Mouse (Mus musculus) T-helper 17 cell (primary cell): ENCODE measurements around the gene Scimp.

ENCODE experiments used
- in situ Hi-C, 2 experiments: fragments of 300-600 bp; cut with MboI, MseI; formaldehyde crosslinking; loops; 1 replicate in 1 of 2; 2 replicates in 1 of 2; pipeline ENCODE4 v1.15.1; 2025; ENCODE audit warnings: high pct_unique_total_duplicates in 2 of 2

Scimp gene

GRCm38 (mm10) chr11:70812365-70812764 lies at the start of gene Scimp:
TSS of gene Scimp (minus strand) at chr11:70812586.
- in situ Hi-C loops, result loop anchor here in 1 of 2 experiments (5.0 to 10.0 kb wide), 2 partner anchors 35 to 1838 kb away; partner anchors contain the start of gene Rangrf

DNA sequence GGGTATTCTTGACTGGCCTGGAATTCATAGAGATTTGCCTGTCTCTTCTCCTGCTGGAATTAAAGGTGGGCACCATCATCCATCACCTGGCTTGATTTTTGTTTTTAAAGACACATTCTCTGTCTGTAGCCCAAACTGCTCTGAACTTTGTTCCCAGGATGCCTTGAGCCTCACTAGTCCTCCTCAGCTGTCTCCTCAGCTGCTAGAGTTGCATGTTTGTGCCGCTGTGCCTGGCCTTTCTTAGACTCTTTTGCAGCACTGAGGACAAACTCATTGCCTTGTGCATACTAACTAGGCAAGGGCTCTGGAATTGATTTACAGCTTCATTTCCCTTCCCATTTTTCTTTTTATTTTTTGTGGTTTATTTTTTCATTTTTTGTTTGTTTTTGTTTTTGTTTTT lies 48.0 kb upstream of the Scimp start:
- in situ Hi-C loops, result no loop called here

DNA sequence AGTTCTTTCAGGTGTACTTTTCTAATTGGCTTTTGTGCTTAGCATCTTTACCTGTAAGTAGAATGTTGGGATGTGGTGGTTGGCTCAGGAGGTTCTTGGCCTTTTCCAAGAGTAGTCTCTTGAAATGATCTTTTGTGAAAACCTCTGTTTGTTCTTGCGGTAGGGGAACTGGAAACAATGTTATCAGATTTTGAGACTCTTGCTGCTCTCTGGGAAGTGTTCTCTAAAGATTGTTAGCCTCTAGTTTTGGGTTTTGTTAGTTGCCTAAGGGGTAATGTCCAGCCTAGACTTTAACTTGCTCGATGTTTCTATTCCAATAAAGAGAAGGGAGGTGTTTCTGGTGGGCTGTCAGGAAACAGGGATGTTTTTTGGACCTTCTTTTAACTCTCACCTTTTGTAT lies 33.6 kb upstream of the Scimp start:
- in situ Hi-C loops, result no loop called here

GRCm38 (mm10) chr11:70845457-70845978 lies 33.1 kb upstream of the Scimp start:
- in situ Hi-C loops, result no loop called here

- in situ Hi-C loops, result no loop called here
These were observed 32.4 kb upstream of the Scimp start, which contains the start of gene Rabep1 for GRCm38 (mm10) chr11:70844559-70845456. TSS of gene Rabep1 (plus strand) at chr11:70844778.

DNA sequence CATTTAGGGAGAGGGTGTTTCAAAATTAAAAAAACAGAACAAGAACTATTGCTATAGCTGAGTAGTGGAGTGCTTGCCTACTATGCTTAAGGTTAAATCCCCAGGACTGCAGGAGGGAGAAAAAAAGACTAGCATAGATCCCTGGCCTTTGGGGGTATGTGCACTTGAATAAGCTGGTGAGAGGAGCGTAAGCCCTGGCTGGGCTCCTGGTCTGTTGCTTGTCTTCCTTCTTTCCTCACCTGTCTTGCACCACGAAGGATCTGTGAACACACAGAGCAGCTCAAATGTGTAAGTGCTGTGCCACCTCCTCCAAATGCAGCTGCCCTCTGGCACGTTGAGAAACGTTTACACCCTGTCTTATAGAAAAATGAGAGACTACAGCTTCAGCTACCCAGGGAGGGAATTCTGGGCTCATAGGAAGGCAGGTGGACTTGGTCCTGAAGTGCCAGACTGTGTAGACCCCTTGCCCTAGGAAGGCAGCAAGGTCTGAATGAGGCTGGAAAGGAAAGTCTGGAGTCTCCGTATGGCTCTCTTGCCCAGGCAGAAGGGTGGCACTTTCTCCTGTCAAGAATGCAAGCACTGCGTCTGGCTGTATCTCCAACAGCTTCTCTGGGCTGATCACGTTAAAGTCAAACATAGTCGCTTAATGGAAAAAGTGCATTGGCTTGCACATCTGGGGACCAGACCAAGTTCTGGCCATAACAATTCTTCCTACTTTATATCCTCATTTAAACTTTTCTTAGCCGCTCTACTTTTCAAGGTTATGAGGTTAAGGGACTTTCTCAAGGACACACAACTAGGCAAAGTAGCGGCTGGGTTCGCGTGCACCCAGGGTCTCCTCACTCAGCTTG lies 31.5 kb upstream of the Scimp start:
- in situ Hi-C loops, result no loop called here

DNA sequence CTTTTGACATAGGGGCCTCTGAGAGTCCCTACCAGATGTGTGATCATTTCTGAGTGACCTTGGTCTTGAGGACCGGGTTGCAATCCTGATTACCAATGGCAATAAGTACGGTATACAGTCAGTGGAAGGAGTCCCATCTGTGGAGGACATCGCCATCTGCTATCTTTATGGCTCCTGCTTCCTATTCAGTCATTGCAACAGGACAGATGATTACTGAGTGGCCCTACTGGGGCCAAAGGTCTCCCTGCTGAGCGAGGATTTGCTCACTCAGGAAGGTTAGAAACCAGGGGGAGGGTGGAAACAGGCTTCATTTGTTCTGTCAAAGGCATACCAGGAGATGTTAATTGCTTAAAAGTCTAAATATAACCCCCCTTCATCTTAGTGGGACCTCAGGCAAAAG lies 30.6 kb upstream of the Scimp start:
- in situ Hi-C loops, result no loop called here

- in situ Hi-C loops, result no loop called here
These were observed 26.2 kb upstream of the Scimp start for GRCm38 (mm10) chr11:70838610-70839009.

- in situ Hi-C loops, result no loop called here
These were observed 24.6 kb upstream of the Scimp start for GRCm38 (mm10) chr11:70837031-70837430.

GRCm38 (mm10) chr11:70835381-70835831 lies 23.0 kb upstream of the Scimp start:
- in situ Hi-C loops, result no loop called here

GRCm38 (mm10) chr11:70833831-70834230 lies 21.4 kb upstream of the Scimp start:
- in situ Hi-C loops, result no loop called here

GRCm38 (mm10) chr11:70833408-70833807 lies 21.0 kb upstream of the Scimp start:
- in situ Hi-C loops, result no loop called here

DNA sequence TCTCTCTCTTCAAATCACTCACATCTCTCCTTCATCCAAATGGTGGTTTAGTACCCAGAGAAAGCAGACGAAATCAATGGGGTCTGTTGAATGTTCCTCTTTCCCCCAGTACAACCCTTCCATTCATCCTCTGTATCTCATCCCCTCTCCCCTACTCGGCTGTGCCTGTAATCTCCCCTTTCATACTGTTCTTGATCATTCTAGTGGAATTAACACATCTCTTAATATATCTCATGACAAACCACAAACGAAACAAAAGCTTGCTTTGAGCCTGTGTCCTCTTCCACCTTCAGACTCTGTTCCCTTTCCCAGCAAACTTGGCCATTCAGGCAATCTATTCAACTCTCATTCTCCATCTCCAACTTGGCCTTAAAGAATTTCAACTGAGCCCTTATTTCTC lies 18.8 kb upstream of the Scimp start:
- in situ Hi-C loops, result no loop called here

DNA sequence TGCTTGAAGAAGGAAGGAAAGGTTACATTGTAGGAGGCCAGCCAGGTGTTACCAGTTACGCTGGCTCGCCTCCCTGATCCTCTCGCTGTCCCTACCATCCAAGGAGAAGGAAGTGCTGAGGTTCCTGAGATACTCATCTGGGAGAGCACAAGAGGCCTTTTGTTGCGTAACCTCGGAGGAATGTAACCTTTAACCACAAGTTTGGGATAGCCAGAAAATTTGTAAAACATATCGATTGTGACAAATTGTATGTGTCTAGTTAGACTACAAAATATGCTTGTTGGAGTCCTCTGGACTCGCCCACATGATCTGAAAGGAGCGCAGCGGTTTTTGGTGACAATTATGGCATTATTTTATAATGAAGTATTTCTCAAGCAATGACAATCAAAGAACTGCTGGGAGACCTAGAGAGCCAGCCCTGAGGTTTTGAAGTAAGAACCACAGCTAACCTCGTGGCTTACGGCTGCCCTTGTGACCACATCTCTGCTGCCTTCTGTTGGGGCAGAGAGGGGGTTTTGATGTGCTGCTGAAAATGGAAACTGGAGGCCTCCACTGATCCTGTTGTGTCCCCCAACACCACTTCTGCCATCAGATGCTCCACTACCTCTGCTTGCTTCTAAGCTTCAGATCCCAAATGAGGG lies 16.7 kb upstream of the Scimp start:
- in situ Hi-C loops, result no loop called here

GRCm38 (mm10) chr11:70826207-70826606 lies 13.8 kb upstream of the Scimp start:
- in situ Hi-C loops, result no loop called here

- in situ Hi-C loops, result no loop called here
These were observed 9.6 kb upstream of the Scimp start for GRCm38 (mm10) chr11:70821728-70822591.

GRCm38 (mm10) chr11:70820120-70820519 lies 7.7 kb upstream of the Scimp start:
- in situ Hi-C loops, result no loop called here

- in situ Hi-C loops, result loop anchor here in 1 of 2 experiments (10.0 kb wide), 1 partner anchor 1842 kb away; the partner anchor contains the start of gene Rangrf
These were observed 4.4 kb upstream of the Scimp start for GRCm38 (mm10) chr11:70816770-70817169.

DNA sequence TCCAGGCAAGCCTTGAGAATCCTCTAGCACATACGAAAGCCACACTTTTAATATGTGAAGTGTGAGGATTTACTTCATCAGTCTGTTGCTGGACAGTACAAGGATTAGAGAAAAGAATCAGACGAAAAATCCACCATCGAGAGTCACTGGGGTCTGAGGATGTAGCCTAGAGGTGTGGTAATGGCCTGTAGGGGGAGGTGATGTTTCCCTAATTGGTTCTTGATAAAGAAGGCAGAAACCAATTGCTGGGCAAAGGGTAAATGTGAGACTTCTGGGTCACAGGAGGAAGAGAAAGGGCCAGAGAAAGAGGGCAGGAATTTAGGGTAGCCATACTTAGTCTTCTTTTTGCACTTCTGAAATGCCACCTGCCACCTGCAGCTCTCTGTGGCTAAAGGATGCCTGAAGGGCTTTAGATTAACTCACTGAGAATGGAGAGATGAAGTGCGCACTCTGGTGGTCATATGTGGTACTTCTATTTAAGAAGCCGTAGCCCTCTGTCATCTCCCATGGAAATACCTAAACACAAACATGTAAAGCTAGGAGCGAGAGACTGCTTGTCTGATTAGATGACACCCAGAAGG lies 3.2 kb upstream of the Scimp start:
- in situ Hi-C loops, result loop anchor here in 1 of 2 experiments (10.0 kb wide), 1 partner anchor 1841 kb away; the partner anchor contains the start of gene Rangrf

DNA sequence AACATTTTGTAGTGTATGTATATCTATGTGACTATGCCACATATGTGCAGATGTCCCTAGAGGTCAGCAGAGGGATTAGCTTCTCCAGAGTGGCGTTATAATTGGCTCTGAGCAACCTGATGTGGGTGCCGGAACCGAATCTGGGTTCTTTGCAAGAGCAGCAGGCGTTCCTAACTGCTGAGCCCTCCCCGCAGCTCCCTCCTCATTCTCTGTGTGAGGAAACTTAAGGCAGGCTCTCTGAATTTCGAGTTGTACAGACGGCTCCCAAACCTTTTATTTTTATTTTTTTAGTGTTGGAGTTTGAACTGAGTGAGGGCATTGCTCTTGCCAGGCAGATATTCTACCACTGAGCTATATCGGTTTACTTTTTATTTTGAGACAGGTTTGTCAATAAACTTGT lies 2.7 kb upstream of the Scimp start:
- in situ Hi-C loops, result loop anchor here in 1 of 2 experiments (10.0 kb wide), 1 partner anchor 1840 kb away; the partner anchor contains the start of gene Rangrf
